Mouse (Mus musculus) limb, embryonic 14.5 days (tissue): ENCODE data around the gene Tob2. TPM values are rescaled to one million over a fixed set of nuclear protein-coding genes. Genes with fewer than 3 reads are reported as not detected.

ENCODE experiments used
- ATAC-seq: fragments of 200-750 bp; cut with Nextera tagmentation; 2 replicates; pipeline ENCODE4 v1.8.0; 2017; ENCODE audit warnings: low read depth, moderate number of reproducible peaks, moderate TSS enrichment; ENCODE audit not compliant: low FRiP score
- DNase-seq: peaks from one replicate; pipeline ENCODE4 v3.0.0-alpha.2; 2015; ENCODE audit warnings: low spot score
- H3K27ac ChIP-seq: fragments of 300-500 bp; sonication (generic); replicated peaks from 2 replicates; pipeline ENCODE4 v1.5.1; 2014; ENCODE audit warnings: low read depth, mild to moderate bottlenecking, low read length, moderate library complexity, mixed read lengths
- H3K27me3 ChIP-seq: fragments of 300-500 bp; sonication (generic); 2 replicates; pipeline ENCODE4 v1.6.1; 2014; ENCODE audit warnings: low read length, mixed read lengths; ENCODE audit not compliant: control insufficient read depth, insufficient read depth
- H3K36me3 ChIP-seq: fragments of 300-500 bp; sonication (generic); 2 replicates; pipeline ENCODE4 v1.6.1; 2014; ENCODE audit warnings: mild to moderate bottlenecking, low read length, moderate library complexity, mixed read lengths; ENCODE audit not compliant: control insufficient read depth, insufficient read depth
- H3K4me1 ChIP-seq: fragments of 300-500 bp; sonication (generic); 2 replicates; pipeline ENCODE4 v1.6.1; 2014; ENCODE audit warnings: antibody characterized with exemption, low read length, mixed read lengths; ENCODE audit not compliant: control insufficient read depth, insufficient read depth
- H3K4me2 ChIP-seq: fragments of 300-500 bp; sonication (generic); replicated peaks from 2 replicates; pipeline ENCODE4 v1.6.1; 2014; ENCODE audit warnings: low read depth, mild to moderate bottlenecking, low read length, moderate library complexity; ENCODE audit not compliant: severe bottlenecking
- H3K4me3 ChIP-seq: fragments of 300-500 bp; sonication (generic); replicated peaks from 2 replicates; pipeline ENCODE4 v1.5.1; 2014; ENCODE audit warnings: low read length
- H3K9ac ChIP-seq: fragments of 300-500 bp; sonication (generic); 2 replicates; pipeline ENCODE4 v1.6.1; 2014; ENCODE audit warnings: mild to moderate bottlenecking, low read depth, low read length, moderate library complexity; ENCODE audit not compliant: severe bottlenecking
- H3K9me3 ChIP-seq: fragments of 300-500 bp; sonication (generic); 2 replicates; pipeline ENCODE4 v1.6.1; 2016; ENCODE audit warnings: low read length; ENCODE audit not compliant: control insufficient read depth
- POLR2A ChIP-seq: fragments of 200-500 bp; IDR thresholded peaks from 2 replicates; pipeline ENCODE4 v1.8.0; 2012; ENCODE audit warnings: inconsistent platforms, mild to moderate bottlenecking, moderate library complexity, borderline replicate concordance; ENCODE audit not compliant: insufficient read depth, insufficient read length; ENCODE audit errors: extremely low read depth
- WGBS: fragments of 180-500 bp; shearing (Covaris S2); extraction: QIAGEN DNeasy Blood & Tissue Kit; methylation state at CpG from one replicate; pipeline ENCODE4 v1.1.7; 2014; 5-methylcytosine and 5-hydroxymethylcytosine counted together
- polyA plus RNA-seq, 2 experiments: library from polyadenylated mRNA; depleted of rRNA in 1 of 2; stranded (reverse) in 1 of 2; unstranded in 1 of 2; fragments of >200 nt; fragmentation: Nextera tagmentation in 1 of 2; extraction: Ambion mirVana in 1 of 2; gene quantifications; 2 replicates each; pipeline versions ENCODE4 v1.2.1 to v1.2.3; 2012 to 2014

The Tob2 gene
- polyA plus RNA-seq, 2 experiments: 23.4 to 28.1 TPM

DNA sequence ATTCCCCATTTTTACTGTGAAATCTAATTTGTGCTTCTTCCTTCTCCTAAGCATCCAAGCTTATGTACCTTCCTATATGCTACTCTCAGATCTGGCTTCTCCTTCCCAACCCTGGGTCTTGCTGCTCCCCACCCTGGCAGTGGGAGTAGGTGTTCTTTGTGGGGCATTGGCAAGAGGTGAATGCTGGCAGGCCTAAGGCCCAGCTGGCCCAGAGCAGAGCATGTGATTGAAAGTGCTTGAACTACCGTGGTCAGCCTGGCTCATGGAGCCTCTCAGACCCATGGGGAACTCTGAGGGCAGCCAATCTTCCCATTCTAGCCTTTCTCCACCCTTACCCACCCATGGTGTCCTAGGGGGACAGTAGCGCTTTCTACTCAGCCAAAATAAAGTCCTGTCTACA, 37.8 kb upstream of the Tob2 start:
- no peak overlapping the region for H3K27ac ChIP-seq
- WGBS: 87% methylated on average over 2 of the region's 2 CpGs
- ATAC-seq (no peak), DNase-seq (no peak)
- H3K9me3 ChIP-seq: no peaks in the 10 kb centered on the region
- no peaks in the 10 kb centered on the region for H3K27me3 ChIP-seq
- H3K4me3 ChIP-seq: no peak overlapping the region
- peaks cover 61% of the 10 kb centered on the region for H3K36me3 ChIP-seq
- no peaks in the 10 kb centered on the region for H3K4me1 ChIP-seq
- no peak for TF ChIP-seq POLR2A
- H3K9ac ChIP-seq: no peak overlapping the region
- H3K4me2 ChIP-seq: no peak overlapping the region

DNA sequence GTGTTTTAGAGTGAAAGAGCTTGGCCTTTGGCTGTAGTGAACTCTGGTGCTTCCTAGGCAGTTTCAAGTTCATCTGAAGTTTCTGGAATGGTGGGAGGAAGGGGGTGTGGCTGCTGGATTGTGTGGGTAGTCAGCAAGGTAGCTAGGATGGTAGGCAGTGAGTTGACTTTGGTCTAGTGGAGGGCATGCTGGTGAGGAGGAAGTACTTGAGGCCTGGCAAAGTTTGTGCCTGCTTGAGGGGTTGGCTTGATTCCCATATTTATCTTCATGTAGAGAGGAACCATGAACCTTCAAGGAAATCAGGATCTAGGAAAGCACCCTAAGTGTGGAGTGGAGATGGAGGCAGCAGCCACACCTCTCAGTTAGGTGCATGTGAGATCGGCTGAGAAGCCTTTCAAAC, 35.4 kb upstream of the Tob2 start:
- TF ChIP-seq POLR2A: no peak
- no peaks in the 10 kb centered on the region for H3K27me3 ChIP-seq
- peaks cover 65% of the 10 kb centered on the region for H3K36me3 ChIP-seq
- ATAC-seq: no peak
- no peak overlapping the region for H3K27ac ChIP-seq
- H3K4me2 ChIP-seq: no peak overlapping the region
- no peak overlapping the region for H3K4me3 ChIP-seq
- H3K9me3 ChIP-seq: no peaks in the 10 kb centered on the region
- H3K4me1 ChIP-seq: no peaks in the 10 kb centered on the region
- 69% methylated on average over 1 of the region's 1 CpGs for WGBS
- no peak overlapping the region for H3K9ac ChIP-seq
- no peak for DNase-seq

DNA sequence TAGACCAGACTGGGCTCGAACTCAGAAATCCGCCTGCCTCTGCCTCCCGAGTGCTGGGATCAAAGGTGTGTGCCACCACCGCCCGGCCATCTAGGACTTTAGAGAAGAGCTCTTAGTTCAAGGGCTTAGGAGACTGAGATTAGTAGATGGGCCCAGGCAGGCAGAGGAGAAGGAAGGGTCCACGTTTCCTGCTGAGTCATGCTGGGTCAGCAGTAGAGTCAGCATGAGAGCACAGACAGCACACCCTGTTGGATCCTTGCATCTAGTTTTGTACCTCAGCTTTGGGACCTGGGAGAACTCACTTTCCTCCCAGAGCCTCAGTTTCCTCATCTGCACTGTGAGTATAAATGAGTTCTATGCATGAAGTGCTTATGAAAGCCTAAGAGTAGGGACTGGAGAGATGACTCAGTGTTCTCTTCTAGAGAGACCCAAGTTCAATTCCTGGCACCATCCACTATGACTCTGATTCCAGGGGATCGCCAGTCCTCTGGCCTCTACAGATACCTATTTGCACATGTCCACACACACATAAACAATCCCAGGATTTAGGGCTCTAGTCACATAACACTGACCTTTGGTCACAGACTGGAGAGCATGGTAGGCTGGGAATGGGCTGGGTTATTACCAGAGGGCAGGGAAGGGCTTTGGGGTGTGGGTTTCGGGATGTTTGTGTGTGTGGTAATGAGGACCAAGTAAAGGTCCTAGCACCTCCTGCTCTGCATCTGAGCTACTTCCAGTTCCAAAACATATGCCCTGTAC, 33.4 kb upstream of the Tob2 start:
- peaks cover 66% of the 10 kb centered on the region for H3K36me3 ChIP-seq
- no peaks in the 10 kb centered on the region for H3K4me1 ChIP-seq
- no peak overlapping the region for H3K27ac ChIP-seq
- H3K9me3 ChIP-seq: no peaks in the 10 kb centered on the region
- no peak for TF ChIP-seq POLR2A
- no peak overlapping the region for H3K9ac ChIP-seq
- H3K4me3 ChIP-seq: no peak overlapping the region
- H3K27me3 ChIP-seq: no peaks in the 10 kb centered on the region
- ATAC-seq (no peak), DNase-seq (no peak)
- 93% methylated on average over 8 of the region's 8 CpGs for WGBS
- H3K4me2 ChIP-seq: no peak overlapping the region

DNA sequence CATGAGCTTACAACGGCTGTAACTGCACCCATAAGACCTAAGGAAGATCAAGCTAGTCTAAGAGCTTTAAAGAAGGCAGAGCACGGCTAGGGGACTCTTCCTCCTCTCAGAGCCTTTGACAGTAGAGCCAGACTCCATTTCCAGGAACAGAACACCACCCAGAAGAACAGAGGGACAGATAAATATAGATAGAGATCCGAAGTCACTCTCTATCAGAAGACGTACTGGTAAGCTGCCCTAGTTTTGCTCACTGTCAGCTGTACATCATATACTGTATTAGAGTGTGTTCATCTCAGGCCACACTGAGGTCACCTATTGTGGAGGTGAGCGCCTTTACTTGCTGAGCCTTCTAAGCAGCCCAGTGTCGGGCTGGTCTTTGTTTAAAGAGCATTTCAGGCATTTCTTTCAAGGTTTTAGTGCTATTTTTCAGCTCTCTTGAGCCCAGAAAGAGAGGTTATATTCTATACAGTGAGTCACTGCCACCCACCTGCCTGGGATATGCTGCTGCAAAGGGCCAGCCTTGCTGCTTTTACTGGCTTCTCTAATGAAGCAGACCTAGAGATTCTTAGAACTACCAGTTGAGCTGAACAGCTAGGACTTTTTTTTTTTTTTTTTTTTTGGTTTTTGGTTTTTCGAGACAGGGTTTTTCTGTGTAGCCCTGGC, 32.7 kb upstream of the Tob2 start:
- TF ChIP-seq POLR2A: no peak
- WGBS: 89% methylated on average over 7 of the region's 7 CpGs
- H3K9me3 ChIP-seq: no peaks in the 10 kb centered on the region
- no peak overlapping the region for H3K4me3 ChIP-seq
- H3K4me2 ChIP-seq: no peak overlapping the region
- H3K27ac ChIP-seq: no peak overlapping the region
- DNase-seq (no peak), ATAC-seq (no peak)
- no peaks in the 10 kb centered on the region for H3K27me3 ChIP-seq
- H3K36me3 ChIP-seq: peaks cover 61% of the 10 kb centered on the region
- no peak overlapping the region for H3K9ac ChIP-seq
- no peaks in the 10 kb centered on the region for H3K4me1 ChIP-seq

DNA sequence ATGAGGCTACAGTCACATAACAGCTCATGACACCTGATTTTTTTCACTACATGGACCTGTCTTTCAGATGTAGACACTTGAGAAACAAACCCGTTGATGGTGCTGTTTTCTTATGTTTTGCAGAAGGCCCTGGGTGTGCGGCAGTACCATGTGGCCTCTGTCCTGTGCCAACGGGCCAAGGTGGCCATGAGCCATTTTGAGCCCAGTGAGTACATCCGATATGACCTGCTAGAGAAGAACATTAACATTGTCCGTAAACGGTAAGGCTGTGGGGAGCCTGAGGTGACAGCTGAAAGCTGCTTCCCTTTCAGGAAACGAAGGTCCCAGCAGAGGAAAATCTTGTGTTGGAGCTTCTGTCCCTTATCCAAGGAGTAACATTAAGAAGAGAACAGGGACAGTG, 30.6 kb upstream of the Tob2 start:
- WGBS: 95% methylated on average over 7 of the region's 7 CpGs
- TF ChIP-seq POLR2A: no peak
- H3K36me3 ChIP-seq: peaks cover 45% of the 10 kb centered on the region

More for the DNA sequence above, 30.6 kb upstream of the Tob2 start:
- Histone ChIP-seq H3K9me3 (no peaks in the 10 kb centered on the region), H3K9ac (no peak overlapping the region), H3K4me1 (no peaks in the 10 kb centered on the region), H3K27ac (no peak overlapping the region), H3K27me3 (no peaks in the 10 kb centered on the region), H3K4me2 (no peak overlapping the region), H3K4me3 (no peak overlapping the region)
- ATAC-seq (no peak), DNase-seq (no peak)
